Mouse (Mus musculus) midbrain, postnatal 0 days (tissue): ENCODE measurements around the gene Clcc1. TPM values are rescaled to one million over a fixed set of nuclear protein-coding genes. Genes with fewer than 3 reads are reported as not detected.

Experiments used
- ATAC-seq: fragments of 200-750 bp; cut with Nextera tagmentation; 2 replicates; pipeline ENCODE4 v1.8.0; 2017; ENCODE audit warnings: moderate number of reproducible peaks, mild to moderate bottlenecking, moderate TSS enrichment, moderate library complexity; ENCODE audit not compliant: low FRiP score
- DNase-seq: peaks from one replicate; pipeline ENCODE4 v3.0.0-alpha.2; 2015; ENCODE audit warnings: low spot score
- H3K27ac ChIP-seq: fragments of 300-500 bp; sonication (generic); 2 replicates; pipeline ENCODE4 v1.5.1; 2014; ENCODE audit warnings: low read depth, mild to moderate bottlenecking, low read length, mixed read lengths
- H3K27me3 ChIP-seq: fragments of 300-500 bp; sonication (generic); 2 replicates; pipeline ENCODE4 v1.6.1; 2014; ENCODE audit warnings: low read length, control low read depth, mixed read lengths; ENCODE audit not compliant: insufficient read depth
- H3K36me3 ChIP-seq: fragments of 300-500 bp; sonication (generic); 2 replicates; pipeline ENCODE4 v1.6.1; 2014; ENCODE audit warnings: low read length, control low read depth, mixed read lengths; ENCODE audit not compliant: insufficient read depth
- H3K4me1 ChIP-seq: fragments of 300-500 bp; sonication (generic); 2 replicates; pipeline ENCODE4 v1.6.1; 2014; ENCODE audit warnings: mild to moderate bottlenecking, control low read depth, antibody characterized with exemption, low read length, mixed read lengths; ENCODE audit not compliant: insufficient read depth
- H3K4me2 ChIP-seq: fragments of 300-500 bp; sonication (generic); 2 replicates; pipeline ENCODE4 v1.6.1; 2014; ENCODE audit warnings: low read depth, mild to moderate bottlenecking, low read length, mixed read lengths; ENCODE audit not compliant: poor library complexity, severe bottlenecking
- H3K4me3 ChIP-seq: fragments of 300-500 bp; sonication (generic); 2 replicates; pipeline ENCODE4 v1.5.1; 2014; ENCODE audit warnings: low read depth, mild to moderate bottlenecking, low read length, moderate library complexity
- H3K9ac ChIP-seq: fragments of 300-500 bp; sonication (generic); replicated peaks from 2 replicates; pipeline ENCODE4 v1.6.1; 2014; ENCODE audit warnings: mild to moderate bottlenecking, low read length, moderate library complexity, mixed read lengths; ENCODE audit not compliant: poor library complexity, severe bottlenecking
- H3K9me3 ChIP-seq: fragments of 300-500 bp; sonication (generic); 2 replicates; pipeline ENCODE4 v1.6.1; 2016; ENCODE audit warnings: low read length, control low read depth
- CTCF ChIP-seq: IDR thresholded peaks from 2 replicates; pipeline ENCODE4 v1.5.1; 2016; ENCODE audit warnings: antibody characterized with exemption, mild to moderate bottlenecking
- WGBS: fragments of 180-500 bp; shearing (Covaris S2); extraction: QIAGEN DNeasy Blood & Tissue Kit; methylation state at CpG from one replicate; pipeline ENCODE4 v1.1.7; 2014; 5-methylcytosine and 5-hydroxymethylcytosine counted together
- polyA plus RNA-seq: library from polyadenylated mRNA; unstranded; fragments of >200 nt; fragmentation: Nextera tagmentation; extraction: Ambion mirVana; gene quantifications from 2 replicates; pipeline ENCODE4 v1.2.1, GENCODE M21; 2015
- total RNA-seq: library from RNA; depleted of rRNA; stranded (reverse); fragments of >200 nt; gene quantifications from 2 replicates; pipeline ENCODE4 v1.2.3, GENCODE M21; 2014

Gene Clcc1
- total and polyA plus RNA-seq, 2 experiments from 2014 or later = 50.6 to 55.3 TPM

- no peaks in the 10 kb centered on the region for H3K27me3 ChIP-seq
- H3K4me2 ChIP-seq = no peak overlapping the region
- no peak for ATAC-seq
- no peaks in the 10 kb centered on the region for H3K36me3 ChIP-seq
- H3K4me1 ChIP-seq = no peaks in the 10 kb centered on the region
- WGBS = 86% methylated on average over 3 of the region's 3 CpGs
- no peak for DNase-seq
- no peak overlapping the region for H3K27ac ChIP-seq
- no peak for TF ChIP-seq CTCF
- H3K4me3 ChIP-seq = no peak overlapping the region
- no peaks in the 10 kb centered on the region for H3K9me3 ChIP-seq
- H3K9ac ChIP-seq = no peak overlapping the region
Observed at GRCm38 (mm10) chr3:108719761-108720160, 66.0 kb downstream of the Clcc1 start.

DNA sequence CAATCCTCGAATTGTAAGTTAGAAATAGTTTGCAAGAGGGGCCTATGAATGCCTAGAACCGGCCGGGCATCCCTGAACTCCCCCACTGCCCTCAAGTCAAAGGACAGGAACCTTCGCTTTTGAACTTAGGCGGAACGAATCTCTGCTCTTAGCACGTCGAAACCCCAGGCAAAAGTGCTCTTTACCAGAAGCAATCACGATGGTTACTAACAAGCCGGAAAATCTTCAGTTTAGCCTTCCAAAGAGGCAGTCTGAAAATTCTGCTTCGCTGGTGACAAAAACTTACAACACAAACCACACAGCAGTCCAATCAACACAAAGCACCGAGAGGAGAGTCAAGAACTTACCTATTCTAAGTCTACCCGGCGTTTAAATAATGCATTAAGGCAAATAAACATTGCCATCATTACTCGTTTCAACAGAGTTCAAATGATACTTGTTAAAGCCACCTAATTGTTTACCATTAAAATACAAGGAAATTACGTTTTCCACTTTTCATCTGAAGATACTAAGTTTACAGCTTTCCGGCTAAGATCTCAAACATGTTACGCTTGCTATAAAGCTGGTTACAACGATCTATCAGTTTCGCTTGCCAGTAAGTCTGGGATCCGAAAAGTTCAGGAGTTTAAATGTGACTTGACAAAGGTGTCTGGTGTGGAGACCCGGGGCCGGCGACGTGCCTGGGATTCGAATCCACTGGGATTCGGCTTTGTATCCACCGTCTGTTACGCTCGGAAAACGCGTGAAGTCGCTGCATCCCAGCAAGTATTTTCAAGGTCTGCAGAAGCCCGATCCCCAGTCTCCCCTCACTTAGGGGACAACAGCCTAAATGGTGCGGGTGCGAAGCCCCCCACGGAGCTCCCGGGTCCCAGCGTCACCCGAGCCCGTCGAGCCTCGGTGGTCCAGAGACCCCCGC lies 67.6 kb downstream of the Clcc1 start:
- no peaks in the 10 kb centered on the region for H3K36me3 ChIP-seq
- peak; percentile 64; the same call in 1 of the 2 replicates for ATAC-seq

DNA sequence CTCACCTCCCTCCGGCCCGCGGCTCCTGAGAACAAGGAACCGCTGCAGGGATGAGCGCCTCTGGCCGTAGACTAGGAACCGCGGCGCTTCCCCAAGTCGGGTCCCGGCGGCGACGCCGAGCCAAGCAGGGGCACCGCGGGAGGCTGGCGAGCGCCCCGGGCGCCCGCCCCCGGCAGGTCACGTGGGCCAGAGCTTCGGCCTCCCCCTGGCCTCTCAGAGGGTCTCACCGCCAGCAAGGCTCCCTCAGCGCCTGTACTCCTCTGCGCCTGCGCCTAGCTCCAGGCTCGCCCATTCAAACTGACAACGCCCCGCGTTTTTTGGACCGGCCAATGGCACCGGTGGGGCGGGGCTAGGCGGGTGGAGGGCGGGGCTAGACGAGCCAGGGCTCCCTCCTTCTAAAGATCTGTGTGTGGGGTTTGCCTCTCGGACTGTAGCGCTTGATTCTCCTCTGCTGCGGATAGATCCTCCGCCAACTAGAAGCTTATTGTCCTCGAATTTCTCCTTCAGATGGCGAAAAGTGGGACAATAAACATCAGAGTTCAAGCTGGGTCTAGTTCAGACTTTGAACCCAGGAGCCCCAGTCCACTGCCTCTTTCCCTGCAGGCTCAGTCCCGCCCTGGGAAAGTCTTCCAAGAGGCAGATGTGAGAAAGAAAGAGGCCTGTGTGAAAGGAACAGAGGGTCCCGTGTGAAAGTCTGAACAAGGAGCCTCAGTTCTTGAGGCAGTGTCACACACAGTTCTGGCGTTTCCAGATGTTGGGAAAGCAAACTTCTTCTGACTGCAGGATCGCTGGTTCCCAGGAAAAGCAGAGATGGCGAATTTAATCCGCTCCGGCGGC lies 68.5 kb downstream of the Clcc1 start, which contains the start of gene Gpsm2:
Gpsm2 (minus strand) TSS at position 274 of the 837 bp plus-strand sequence.
- H3K9me3 ChIP-seq = no peaks in the 10 kb centered on the region
- peak; percentile 98 for ATAC-seq

More for the DNA sequence above, 67.6 kb downstream of the Clcc1 start:
- WGBS = under 1% methylated on average over 44 of the region's 44 CpGs
- H3K27ac ChIP-seq = peak overlapping the region; percentile 76
- peak overlapping the region; percentile 78 for H3K4me2 ChIP-seq
- peak overlapping the region; percentile 87 for H3K4me3 ChIP-seq
- DNase-seq = peak; percentile 73
- H3K9me3 ChIP-seq = no peaks in the 10 kb centered on the region
- TF ChIP-seq CTCF = peak; percentile 52
- H3K9ac ChIP-seq = peak overlapping the region; percentile 70
- no peaks in the 10 kb centered on the region for H3K27me3 ChIP-seq
- H3K4me1 ChIP-seq = no peaks in the 10 kb centered on the region

DNA sequence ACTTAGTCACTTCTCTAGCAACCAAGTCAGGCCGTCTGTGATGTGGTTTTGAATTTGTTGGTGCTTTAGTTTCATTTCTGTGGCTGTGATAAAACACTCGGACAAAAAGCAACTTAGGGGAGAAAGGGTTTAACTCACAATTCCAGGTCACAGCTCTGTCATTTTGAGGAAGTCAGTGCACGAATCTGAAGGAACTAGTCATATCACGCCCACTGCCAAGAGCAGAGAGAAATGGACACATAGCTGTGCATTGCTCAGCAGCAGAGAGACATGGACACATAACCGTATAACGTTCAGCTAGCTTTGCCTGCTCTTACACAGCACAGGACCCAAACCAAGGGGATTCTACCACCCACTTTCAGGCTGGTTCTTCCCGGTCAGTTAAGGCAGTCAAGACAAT lies 72.7 kb downstream of the Clcc1 start:
- DNase-seq = no peak
- ATAC-seq = no peak
- WGBS = 91% methylated on average over 7 of the region's 7 CpGs
- Histone ChIP-seq H3K36me3 (no peaks in the 10 kb centered on the region), H3K27me3 (no peaks in the 10 kb centered on the region), H3K4me2 (no peak overlapping the region), H3K9ac (no peak overlapping the region), H3K4me1 (no peaks in the 10 kb centered on the region), H3K4me3 (no peak overlapping the region), H3K9me3 (no peaks in the 10 kb centered on the region), H3K27ac (no peak overlapping the region)
- TF ChIP-seq CTCF = no peak

More for the DNA sequence above, 68.5 kb downstream of the Clcc1 start, which contains the start of gene Gpsm2:
- 2% methylated on average over 53 of the region's 53 CpGs for WGBS
- Histone ChIP-seq H3K4me3 (peak within 1 kb of the TSS; percentile 87), H3K4me2 (peak within 1 kb of the TSS; percentile 78), H3K4me1 (no peaks in the 10 kb centered on the region), H3K36me3 (no peaks in the 10 kb centered on the region), H3K27me3 (no peaks in the 10 kb centered on the region), H3K9ac (peak within 1 kb of the TSS; percentile 70), H3K27ac (peak within 1 kb of the TSS; percentile 76)
- DNase-seq = peak; percentile 97
- no peak for TF ChIP-seq CTCF

- no peak overlapping the region for H3K4me2 ChIP-seq
- DNase-seq = no peak
- no peak for ATAC-seq
- H3K9ac ChIP-seq = no peak overlapping the region
- no peaks in the 10 kb centered on the region for H3K4me1 ChIP-seq
- H3K36me3 ChIP-seq = no peaks in the 10 kb centered on the region
- no peak overlapping the region for H3K4me3 ChIP-seq
- H3K9me3 ChIP-seq = no peaks in the 10 kb centered on the region
- H3K27me3 ChIP-seq = no peaks in the 10 kb centered on the region
- H3K27ac ChIP-seq = no peak overlapping the region
- TF ChIP-seq CTCF = no peak
Observed at GRCm38 (mm10) chr3:108727344-108727743, 73.6 kb downstream of the Clcc1 start.
